Mouse (Mus musculus) hematopoietic stem cell, adult 5-6 weeks (primary cell): ENCODE results near the gene Sorcs1. TPM values are rescaled to one million over a fixed set of nuclear protein-coding genes. Genes with fewer than 3 reads are reported as not detected.

Source experiments
- ATAC-seq, 2 experiments: fragments of 125-278 bp in 1 of 2; replicated peaks in 1 of 2; 2 replicates each; pipeline ENCODE4 v1.8.0; 2016 to 2017; ENCODE audit warnings: inconsistent platforms in 2 of 2, mild to moderate bottlenecking in 2 of 2, moderate number of reproducible peaks in 2 of 2, low read depth in 1 of 2, moderate TSS enrichment in 1 of 2; ENCODE audit not compliant: low FRiP score in 2 of 2, poor library complexity in 2 of 2, severe bottlenecking in 2 of 2, insufficient read depth in 1 of 2, low TSS enrichment in 1 of 2
- total RNA-seq: library from RNA; stranded (forward); fragments of 172-1452, 232-1000 nt; gene quantifications from 2 replicates; pipeline ENCODE4 v1.2.3, GENCODE M21; 2017

The Sorcs1 gene
- total RNA-seq, 1 experiment from 2014 or later, result not detected

GRCm38 (mm10) chr19:50476774-50477173, 201.7 kb downstream of the Sorcs1 start:
- no peak for ATAC-seq

- ATAC-seq, result no peak
Measured at GRCm38 (mm10) chr19:50468592-50468991, 209.9 kb downstream of the Sorcs1 start.

- no peak for ATAC-seq
Measured at GRCm38 (mm10) chr19:50464811-50465210, 213.6 kb downstream of the Sorcs1 start.

GRCm38 (mm10) chr19:50458581-50458980, 219.9 kb downstream of the Sorcs1 start:
- ATAC-seq, result no peak

GRCm38 (mm10) chr19:50457275-50457892, 221.1 kb downstream of the Sorcs1 start:
- ATAC-seq, result no peak

- ATAC-seq, result no peak
Measured at GRCm38 (mm10) chr19:50441099-50441498, 237.3 kb downstream of the Sorcs1 start.

GRCm38 (mm10) chr19:50440246-50440910, 238.1 kb downstream of the Sorcs1 start:
- ATAC-seq, result no peak

GRCm38 (mm10) chr19:50439464-50439881, 239.0 kb downstream of the Sorcs1 start:
- no peak for ATAC-seq

- ATAC-seq, result no peak
Measured at GRCm38 (mm10) chr19:50422928-50423327, 255.5 kb downstream of the Sorcs1 start.

GRCm38 (mm10) chr19:50418962-50419720, 259.3 kb downstream of the Sorcs1 start:
- ATAC-seq, result no peak

- ATAC-seq, result no peak
Measured at GRCm38 (mm10) chr19:50410561-50410960, 267.9 kb downstream of the Sorcs1 start.

- no peak for ATAC-seq
Measured at GRCm38 (mm10) chr19:50398341-50398740, 280.1 kb downstream of the Sorcs1 start.

GRCm38 (mm10) chr19:50395731-50396130, 282.7 kb downstream of the Sorcs1 start:
- no peak for ATAC-seq

- no peak for ATAC-seq
Measured at GRCm38 (mm10) chr19:50394101-50394500, 284.3 kb downstream of the Sorcs1 start.

- ATAC-seq, result no peak
Measured at GRCm38 (mm10) chr19:50389925-50390552, 288.4 kb downstream of the Sorcs1 start.

GRCm38 (mm10) chr19:50378901-50379300, 299.5 kb downstream of the Sorcs1 start:
- ATAC-seq, result no peak

- ATAC-seq, result no peak
Measured at GRCm38 (mm10) chr19:50374751-50375150, 303.7 kb downstream of the Sorcs1 start.

- no peak for ATAC-seq
Measured at GRCm38 (mm10) chr19:50366446-50366845, 312.0 kb downstream of the Sorcs1 start.
